Mouse (Mus musculus): Measurements from ENCODE around the gene Pibf1. TPM values are rescaled to one million over a fixed set of nuclear protein-coding genes. Genes with fewer than 3 reads are reported as not detected.

Gene Pibf1
- polyA plus RNA-seq, 1 experiment from 2014 or later: 19.1 TPM

DNA sequence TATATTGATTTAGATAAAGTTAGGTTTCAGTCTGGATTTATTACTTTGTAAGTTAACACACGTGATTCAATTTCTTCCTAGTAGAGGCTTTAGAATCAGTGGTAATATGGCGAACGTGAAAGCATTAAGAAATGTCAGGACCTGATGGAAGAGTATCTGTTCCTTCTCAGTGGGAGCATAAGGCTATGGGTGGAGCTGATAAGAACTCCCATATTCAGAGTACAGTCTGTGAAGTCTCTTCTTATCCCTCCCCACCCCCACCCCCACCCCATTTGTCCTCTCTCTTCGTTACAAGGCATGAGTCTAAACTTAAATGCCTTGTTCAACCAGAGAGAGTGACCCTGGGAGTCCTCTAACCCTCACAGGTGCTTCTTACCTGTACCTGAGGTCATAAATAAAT, 53.5 kb downstream of the Pibf1 start:
- Histone ChIP-seq H3K27me3 (replicated peaks) (no peaks in the 10 kb centered on the region), H3K9ac (no peak overlapping the region), H3K36me3 (peaks cover 18% of the 10 kb centered on the region), H3K9me3 (no peaks in the 10 kb centered on the region), H3K4me1 (no peaks in the 10 kb centered on the region), H3K4me3 (no peak overlapping the region), H3K4me2 (replicated peaks) (no peak overlapping the region), H3K27ac (no peak overlapping the region)
- 92% methylated on average over 4 of the region's 4 CpGs for WGBS
- ATAC-seq (ENCODE audit: low FRiP score, low read depth): no peak

- 0 out of 2 replicates have a peak, but pooled peaks have one; percentile 44 for ATAC-seq (ENCODE audit: low FRiP score, low read depth)
- H3K9me3 ChIP-seq: no peaks in the 10 kb centered on the region
- no peak overlapping the region for H3K9ac ChIP-seq
- H3K4me2 ChIP-seq (replicated peaks): no peak overlapping the region
- H3K4me1 ChIP-seq: no peaks in the 10 kb centered on the region
- H3K4me3 ChIP-seq: no peak overlapping the region
- H3K27ac ChIP-seq: no peak overlapping the region
- no peaks in the 10 kb centered on the region for H3K27me3 ChIP-seq (replicated peaks)
- peaks cover 12% of the 10 kb centered on the region; the same call in 1 of the 2 replicates for H3K36me3 ChIP-seq
- 53% methylated on average over 6 of the region's 6 CpGs for WGBS
These were observed 60.7 kb downstream of the Pibf1 start for GRCm38 (mm10) chr14:99159940-99160339.

- H3K4me3 ChIP-seq: no peak overlapping the region
- peaks cover 3% of the 10 kb centered on the region for H3K36me3 ChIP-seq
- H3K9ac ChIP-seq: no peak overlapping the region
- H3K4me2 ChIP-seq (replicated peaks): no peak overlapping the region
- H3K27ac ChIP-seq: no peak overlapping the region
- H3K4me1 ChIP-seq: no peaks in the 10 kb centered on the region
- WGBS: 92% methylated on average over 3 of the region's 3 CpGs
- H3K27me3 ChIP-seq (replicated peaks): no peaks in the 10 kb centered on the region
- H3K9me3 ChIP-seq: no peaks in the 10 kb centered on the region
- ATAC-seq (ENCODE audit: low FRiP score, low read depth): no peak
These were observed 63.8 kb downstream of the Pibf1 start for GRCm38 (mm10) chr14:99163051-99163450.

DNA sequence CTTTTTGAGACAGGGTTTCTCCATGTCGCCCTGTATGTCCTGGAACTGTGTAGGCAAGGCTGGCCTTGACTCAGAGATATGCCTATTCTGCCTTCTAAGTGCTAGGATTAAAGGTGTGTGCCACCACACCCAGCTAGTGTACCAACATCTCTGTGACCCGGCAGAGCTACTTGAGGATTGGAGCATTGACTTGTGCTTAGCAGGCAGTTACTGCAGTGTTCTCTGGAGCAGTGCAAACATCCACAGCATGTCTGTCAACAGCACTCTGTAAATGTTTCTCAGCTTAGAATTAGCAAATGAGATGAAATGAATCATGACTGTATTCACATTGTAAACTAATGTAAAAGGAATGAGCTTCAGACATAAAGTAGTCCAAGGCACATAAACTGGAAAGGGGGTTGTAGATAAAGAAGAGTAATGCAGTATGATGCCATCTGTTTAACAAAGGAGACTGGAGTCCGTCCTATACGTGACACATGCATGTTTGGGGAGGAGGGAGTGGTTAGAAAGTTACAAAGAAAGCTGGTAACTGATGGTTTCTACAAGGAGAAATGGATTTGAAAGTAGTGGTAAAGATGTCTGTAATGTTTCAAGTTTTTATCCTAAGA, 75.0 kb downstream of the Pibf1 start:
- Histone ChIP-seq H3K27me3 (replicated peaks) (no peaks in the 10 kb centered on the region), H3K9ac (no peak overlapping the region), H3K36me3 (no peaks in the 10 kb centered on the region), H3K27ac (no peak overlapping the region), H3K4me2 (replicated peaks) (no peak overlapping the region), H3K9me3 (no peaks in the 10 kb centered on the region), H3K4me3 (no peak overlapping the region), H3K4me1 (no peaks in the 10 kb centered on the region)
- no peak for ATAC-seq (ENCODE audit: low FRiP score, low read depth)
- 89% methylated on average over 4 of the region's 4 CpGs for WGBS

DNA sequence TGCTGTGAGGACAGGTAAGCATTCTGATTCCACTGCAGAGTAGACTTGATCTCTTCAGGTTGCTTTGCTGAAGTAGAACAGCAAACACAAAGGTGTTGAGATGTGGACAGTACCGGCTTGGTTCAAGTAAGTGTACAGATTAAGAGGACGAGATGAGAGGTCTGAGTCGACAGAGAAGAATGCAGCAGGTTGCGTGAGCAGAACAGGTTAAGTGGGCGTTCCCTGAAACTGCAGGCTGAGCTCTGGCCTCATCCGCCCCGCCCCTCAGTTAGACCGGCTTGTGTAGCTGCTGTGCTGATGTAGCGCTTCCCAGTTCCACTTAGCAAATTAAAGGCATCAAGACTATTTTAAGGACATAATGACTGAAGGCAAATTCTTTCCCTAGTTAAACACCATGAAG, 77.3 kb downstream of the Pibf1 start:
- no peak overlapping the region for H3K27ac ChIP-seq
- H3K9me3 ChIP-seq: no peaks in the 10 kb centered on the region
- no peak for ATAC-seq (ENCODE audit: low FRiP score, low read depth)
- H3K9ac ChIP-seq: no peak overlapping the region
- 52% methylated on average over 9 of the region's 9 CpGs for WGBS
- peaks cover 3% of the 10 kb centered on the region for H3K36me3 ChIP-seq
- no peak overlapping the region for H3K4me3 ChIP-seq
- no peaks in the 10 kb centered on the region for H3K4me1 ChIP-seq
- no peak overlapping the region for H3K4me2 ChIP-seq (replicated peaks)
- H3K27me3 ChIP-seq (replicated peaks): no peaks in the 10 kb centered on the region

GRCm38 (mm10) chr14:99190153-99190790, 91.0 kb downstream of the Pibf1 start:
- H3K36me3 ChIP-seq: no peaks in the 10 kb centered on the region
- H3K27me3 ChIP-seq (replicated peaks): no peaks in the 10 kb centered on the region
- no peaks in the 10 kb centered on the region for H3K4me1 ChIP-seq
- H3K9me3 ChIP-seq: no peaks in the 10 kb centered on the region
- ATAC-seq (ENCODE audit: low FRiP score, low read depth): no peak
- H3K4me3 ChIP-seq: no peak overlapping the region
- 97% methylated on average over 5 of the region's 5 CpGs for WGBS
- no peak overlapping the region for H3K4me2 ChIP-seq (replicated peaks)
- no peak overlapping the region for H3K27ac ChIP-seq
- no peak overlapping the region for H3K9ac ChIP-seq

- Histone ChIP-seq H3K27me3 (replicated peaks) (no peaks in the 10 kb centered on the region), H3K36me3 (no peaks in the 10 kb centered on the region), H3K4me3 (no peak overlapping the region), H3K4me2 (replicated peaks) (no peak overlapping the region), H3K27ac (no peak overlapping the region), H3K4me1 (no peaks in the 10 kb centered on the region), H3K9ac (no peak overlapping the region), H3K9me3 (no peaks in the 10 kb centered on the region)
- no peak for ATAC-seq (ENCODE audit: low FRiP score, low read depth)
- WGBS: 97% methylated on average over 2 of the region's 2 CpGs
These were observed 106.6 kb downstream of the Pibf1 start for GRCm38 (mm10) chr14:99205865-99206264.

DNA sequence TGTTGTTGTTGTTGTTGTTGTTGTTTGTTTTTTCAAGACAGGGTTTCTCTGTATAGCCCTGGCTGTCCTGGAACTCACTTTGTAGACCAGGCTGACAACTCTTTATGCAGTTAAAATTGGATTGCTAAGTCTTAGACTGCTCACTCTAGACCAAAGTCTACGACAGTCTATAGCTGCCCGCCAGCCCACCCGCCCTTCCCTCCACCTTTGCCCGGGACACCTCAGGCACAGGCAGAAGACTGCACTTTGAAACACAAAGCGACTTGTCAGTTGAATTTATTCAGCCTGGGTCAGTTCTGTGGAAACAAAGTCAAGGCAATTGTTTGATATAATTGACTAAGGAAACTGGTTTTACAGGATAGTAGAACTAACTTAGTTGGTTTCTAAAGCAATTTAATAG, 107.4 kb downstream of the Pibf1 start:
- H3K9me3 ChIP-seq: no peaks in the 10 kb centered on the region
- H3K27ac ChIP-seq: no peak overlapping the region
- H3K4me1 ChIP-seq: no peaks in the 10 kb centered on the region
- H3K9ac ChIP-seq: no peak overlapping the region
- WGBS: 88% methylated on average over 5 of the region's 5 CpGs
- no peak overlapping the region for H3K4me2 ChIP-seq (replicated peaks)
- H3K27me3 ChIP-seq (replicated peaks): no peaks in the 10 kb centered on the region
- H3K4me3 ChIP-seq: no peak overlapping the region
- no peak for ATAC-seq (ENCODE audit: low FRiP score, low read depth)
- H3K36me3 ChIP-seq: peaks cover 4% of the 10 kb centered on the region

GRCm38 (mm10) chr14:99210431-99210830, 111.2 kb downstream of the Pibf1 start:
- ATAC-seq (ENCODE audit: low FRiP score, low read depth): no peak
- Histone ChIP-seq H3K9ac (no peak overlapping the region), H3K27me3 (replicated peaks) (no peaks in the 10 kb centered on the region), H3K4me3 (no peak overlapping the region), H3K9me3 (no peaks in the 10 kb centered on the region), H3K36me3 (peaks cover 8% of the 10 kb centered on the region), H3K4me1 (no peaks in the 10 kb centered on the region), H3K27ac (no peak overlapping the region), H3K4me2 (replicated peaks) (no peak overlapping the region)
- 84% methylated on average over 5 of the region's 5 CpGs for WGBS

GRCm38 (mm10) chr14:99218396-99219012, 119.3 kb downstream of the Pibf1 start:
- Histone ChIP-seq H3K9ac (no peak overlapping the region), H3K27me3 (replicated peaks) (no peaks in the 10 kb centered on the region), H3K9me3 (no peaks in the 10 kb centered on the region), H3K4me3 (no peak overlapping the region), H3K36me3 (peaks cover 2% of the 10 kb centered on the region; the same call in 1 of the 2 replicates), H3K27ac (no peak overlapping the region), H3K4me1 (no peaks in the 10 kb centered on the region), H3K4me2 (replicated peaks) (no peak overlapping the region)
- 87% methylated on average over 7 of the region's 7 CpGs for WGBS
- ATAC-seq (ENCODE audit: low FRiP score, low read depth): no peak

- no peaks in the 10 kb centered on the region for H3K27me3 ChIP-seq (replicated peaks)
- peaks cover 2% of the 10 kb centered on the region; the same call in 1 of the 2 replicates for H3K36me3 ChIP-seq
- H3K27ac ChIP-seq: no peak overlapping the region
- ATAC-seq (ENCODE audit: low FRiP score, low read depth): no peak
- H3K4me1 ChIP-seq: no peaks in the 10 kb centered on the region
- 5% methylated on average over 9 of the region's 9 CpGs for WGBS
- no peak overlapping the region for H3K4me3 ChIP-seq
- no peak overlapping the region for H3K4me2 ChIP-seq (replicated peaks)
- no peaks in the 10 kb centered on the region for H3K9me3 ChIP-seq
- H3K9ac ChIP-seq: no peak overlapping the region
These were observed 120.5 kb downstream of the Pibf1 start for GRCm38 (mm10) chr14:99219757-99220171.

DNA sequence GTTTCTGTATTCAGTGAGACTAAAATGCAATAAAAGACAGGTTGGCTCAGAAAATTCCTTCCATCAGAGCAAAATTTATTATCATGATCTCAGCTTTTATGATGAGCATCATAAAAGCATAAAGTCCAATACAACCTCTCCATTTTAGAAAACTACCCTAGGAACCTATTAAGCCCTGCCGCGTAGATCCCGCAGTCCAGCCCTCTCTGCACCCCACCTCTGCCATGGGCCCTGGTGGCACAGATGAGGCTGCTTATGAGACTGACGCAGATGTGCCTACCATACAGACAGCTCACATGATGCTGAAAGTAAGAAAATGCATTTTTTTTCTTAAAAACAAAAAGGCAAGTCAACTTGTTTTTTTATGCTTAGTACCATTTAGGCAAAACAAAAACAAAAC, 126.7 kb downstream of the Pibf1 start:
- Histone ChIP-seq H3K4me1 (no peaks in the 10 kb centered on the region), H3K9ac (no peak overlapping the region), H3K4me2 (replicated peaks) (no peak overlapping the region), H3K27ac (no peak overlapping the region), H3K4me3 (no peak overlapping the region), H3K27me3 (replicated peaks) (no peaks in the 10 kb centered on the region), H3K9me3 (no peaks in the 10 kb centered on the region), H3K36me3 (peaks cover under 1% of the 10 kb centered on the region; the same call in 1 of the 2 replicates)
- WGBS: 93% methylated on average over 4 of the region's 4 CpGs
- ATAC-seq (ENCODE audit: low FRiP score, low read depth): no peak
